Mouse (Mus musculus): ENCODE data around the gene Ston1. TPM values are rescaled to one million over a fixed set of nuclear protein-coding genes. Genes with fewer than 3 reads are reported as not detected.

Ston1 gene
- polyA plus RNA-seq, 1 experiment from 2014 or later, result 0.77 TPM

- WGBS (ENCODE audit: insufficient replicate concordance), result 44% methylated on average over 3 of the region's 3 CpGs
Measured at GRCm38 (mm10) chr17:88563611-88564010, 33.9 kb upstream of the Ston1 start.

GRCm38 (mm10) chr17:88569807-88570540 is 27.5 kb upstream of the Ston1 start:
- no peak overlapping the region for H3K9ac ChIP-seq
- H3K4me2 ChIP-seq, result no peak overlapping the region
- no peaks in the 10 kb centered on the region for H3K27me3 ChIP-seq
- no peaks in the 10 kb centered on the region for H3K9me3 ChIP-seq (replicated peaks)
- 77% methylated on average over 10 of the region's 10 CpGs for WGBS (ENCODE audit: insufficient replicate concordance)
- no peak for ATAC-seq (ENCODE audit: insufficient read depth)
- peaks cover 70% of the 10 kb centered on the region for H3K36me3 ChIP-seq (replicated peaks)
- H3K27ac ChIP-seq (replicated peaks), result no peak overlapping the region
- no peaks in the 10 kb centered on the region for H3K4me1 ChIP-seq (replicated peaks)
- no peak overlapping the region for H3K4me3 ChIP-seq (replicated peaks)

More at GRCm38 (mm10) chr17:88563611-88564010, 33.9 kb upstream of the Ston1 start:
- no peak overlapping the region for H3K9ac ChIP-seq
- H3K27ac ChIP-seq (replicated peaks), result no peak overlapping the region
- H3K27me3 ChIP-seq, result no peaks in the 10 kb centered on the region
- peaks cover 44% of the 10 kb centered on the region for H3K36me3 ChIP-seq (replicated peaks)
- H3K4me1 ChIP-seq (replicated peaks), result peaks cover 3% of the 10 kb centered on the region; the same call in 1 of the 2 replicates
- H3K9me3 ChIP-seq (replicated peaks), result no peaks in the 10 kb centered on the region
- H3K4me3 ChIP-seq (replicated peaks), result no peak overlapping the region
- H3K4me2 ChIP-seq, result no peak overlapping the region
- no peak for ATAC-seq (ENCODE audit: insufficient read depth)

GRCm38 (mm10) chr17:88570784-88571183 is 26.7 kb upstream of the Ston1 start:
- no peaks in the 10 kb centered on the region for H3K27me3 ChIP-seq
- no peak overlapping the region for H3K4me3 ChIP-seq (replicated peaks)
- H3K9me3 ChIP-seq (replicated peaks), result no peaks in the 10 kb centered on the region
- H3K4me2 ChIP-seq, result no peak overlapping the region
- no peaks in the 10 kb centered on the region for H3K4me1 ChIP-seq (replicated peaks)
- WGBS (ENCODE audit: insufficient replicate concordance), result 75% methylated on average over 11 of the region's 11 CpGs
- peaks cover 66% of the 10 kb centered on the region for H3K36me3 ChIP-seq (replicated peaks)
- H3K27ac ChIP-seq (replicated peaks), result no peak overlapping the region
- no peak overlapping the region for H3K9ac ChIP-seq
- ATAC-seq (ENCODE audit: insufficient read depth), result no peak

- H3K4me1 ChIP-seq (replicated peaks), result no peaks in the 10 kb centered on the region
- no peak overlapping the region for H3K9ac ChIP-seq
- no peaks in the 10 kb centered on the region for H3K9me3 ChIP-seq (replicated peaks)
- no peak overlapping the region for H3K4me3 ChIP-seq (replicated peaks)
- no peak overlapping the region for H3K27ac ChIP-seq (replicated peaks)
- no peak overlapping the region for H3K4me2 ChIP-seq
- no peak for ATAC-seq (ENCODE audit: insufficient read depth)
- WGBS (ENCODE audit: insufficient replicate concordance), result 58% methylated on average over 5 of the region's 5 CpGs
- no peaks in the 10 kb centered on the region for H3K27me3 ChIP-seq
- peaks cover 63% of the 10 kb centered on the region for H3K36me3 ChIP-seq (replicated peaks)
Measured at GRCm38 (mm10) chr17:88574811-88575210, 22.7 kb upstream of the Ston1 start.

- H3K9me3 ChIP-seq (replicated peaks), result no peaks in the 10 kb centered on the region
- no peaks in the 10 kb centered on the region for H3K4me1 ChIP-seq (replicated peaks)
- H3K9ac ChIP-seq, result no peak overlapping the region
- no peak overlapping the region for H3K27ac ChIP-seq (replicated peaks)
- peaks cover 58% of the 10 kb centered on the region for H3K36me3 ChIP-seq (replicated peaks)
- no peak overlapping the region for H3K4me3 ChIP-seq (replicated peaks)
- 80% methylated on average over 20 of the region's 20 CpGs for WGBS (ENCODE audit: insufficient replicate concordance)
- ATAC-seq (ENCODE audit: insufficient read depth), result no peak
- no peak overlapping the region for H3K4me2 ChIP-seq
- H3K27me3 ChIP-seq, result no peaks in the 10 kb centered on the region
Measured at GRCm38 (mm10) chr17:88578522-88579242, 18.8 kb upstream of the Ston1 start.

- WGBS (ENCODE audit: insufficient replicate concordance), result 68% methylated on average over 6 of the region's 6 CpGs
- no peak overlapping the region for H3K27ac ChIP-seq (replicated peaks)
- H3K4me3 ChIP-seq (replicated peaks), result no peak overlapping the region
- H3K9me3 ChIP-seq (replicated peaks), result no peaks in the 10 kb centered on the region
- peaks cover 76% of the 10 kb centered on the region for H3K36me3 ChIP-seq (replicated peaks)
- no peak overlapping the region for H3K9ac ChIP-seq
- no peak for ATAC-seq (ENCODE audit: insufficient read depth)
- no peaks in the 10 kb centered on the region for H3K27me3 ChIP-seq
- no peak overlapping the region for H3K4me2 ChIP-seq
- no peaks in the 10 kb centered on the region for H3K4me1 ChIP-seq (replicated peaks)
Measured at GRCm38 (mm10) chr17:88580556-88580955, 16.9 kb upstream of the Ston1 start.

GRCm38 (mm10) chr17:88581511-88582021 is 15.9 kb upstream of the Ston1 start:
- H3K27ac ChIP-seq (replicated peaks), result no peak overlapping the region
- H3K9me3 ChIP-seq (replicated peaks), result no peaks in the 10 kb centered on the region
- peaks cover 75% of the 10 kb centered on the region for H3K36me3 ChIP-seq (replicated peaks)
- no peak for ATAC-seq (ENCODE audit: insufficient read depth)
- no peak overlapping the region for H3K9ac ChIP-seq
- H3K4me1 ChIP-seq (replicated peaks), result no peaks in the 10 kb centered on the region
- no peaks in the 10 kb centered on the region for H3K27me3 ChIP-seq
- WGBS (ENCODE audit: insufficient replicate concordance), result 43% methylated on average over 6 of the region's 6 CpGs
- no peak overlapping the region for H3K4me2 ChIP-seq
- no peak overlapping the region for H3K4me3 ChIP-seq (replicated peaks)

GRCm38 (mm10) chr17:88582999-88583398 is 14.5 kb upstream of the Ston1 start:
- H3K27ac ChIP-seq (replicated peaks), result no peak overlapping the region
- no peaks in the 10 kb centered on the region for H3K27me3 ChIP-seq
- H3K36me3 ChIP-seq (replicated peaks), result peaks cover 60% of the 10 kb centered on the region
- H3K4me3 ChIP-seq (replicated peaks), result no peak overlapping the region
- ATAC-seq (ENCODE audit: insufficient read depth), result no peak
- no peak overlapping the region for H3K4me2 ChIP-seq
- 87% methylated on average over 11 of the region's 11 CpGs for WGBS (ENCODE audit: insufficient replicate concordance)
- no peak overlapping the region for H3K9ac ChIP-seq
- H3K4me1 ChIP-seq (replicated peaks), result no peaks in the 10 kb centered on the region
- no peaks in the 10 kb centered on the region for H3K9me3 ChIP-seq (replicated peaks)

- no peaks in the 10 kb centered on the region for H3K4me1 ChIP-seq (replicated peaks)
- H3K27ac ChIP-seq (replicated peaks), result no peak overlapping the region
- H3K9me3 ChIP-seq (replicated peaks), result no peaks in the 10 kb centered on the region
- H3K9ac ChIP-seq, result no peak overlapping the region
- 72% methylated on average over 8 of the region's 8 CpGs for WGBS (ENCODE audit: insufficient replicate concordance)
- H3K4me2 ChIP-seq, result no peak overlapping the region
- H3K27me3 ChIP-seq, result no peaks in the 10 kb centered on the region
- H3K4me3 ChIP-seq (replicated peaks), result no peak overlapping the region
- ATAC-seq (ENCODE audit: insufficient read depth), result no peak
- H3K36me3 ChIP-seq (replicated peaks), result peaks cover 59% of the 10 kb centered on the region
Measured at GRCm38 (mm10) chr17:88583411-88583810, 14.1 kb upstream of the Ston1 start.

- no peak overlapping the region for H3K4me3 ChIP-seq (replicated peaks)
- H3K9ac ChIP-seq, result no peak overlapping the region
- peaks cover 41% of the 10 kb centered on the region for H3K36me3 ChIP-seq (replicated peaks)
- H3K9me3 ChIP-seq (replicated peaks), result no peaks in the 10 kb centered on the region
- 76% methylated on average over 15 of the region's 15 CpGs for WGBS (ENCODE audit: insufficient replicate concordance)
- H3K27me3 ChIP-seq, result no peaks in the 10 kb centered on the region
- no peaks in the 10 kb centered on the region for H3K4me1 ChIP-seq (replicated peaks)
- ATAC-seq (ENCODE audit: insufficient read depth), result no peak
- no peak overlapping the region for H3K27ac ChIP-seq (replicated peaks)
- H3K4me2 ChIP-seq, result no peak overlapping the region
Measured at GRCm38 (mm10) chr17:88587371-88587770, 10.1 kb upstream of the Ston1 start.

GRCm38 (mm10) chr17:88588228-88588627 is 9.3 kb upstream of the Ston1 start:
- H3K4me3 ChIP-seq (replicated peaks), result no peak overlapping the region
- 72% methylated on average over 8 of the region's 8 CpGs for WGBS (ENCODE audit: insufficient replicate concordance)
- no peak overlapping the region for H3K27ac ChIP-seq (replicated peaks)
- no peaks in the 10 kb centered on the region for H3K27me3 ChIP-seq
- H3K4me2 ChIP-seq, result no peak overlapping the region
- H3K9me3 ChIP-seq (replicated peaks), result no peaks in the 10 kb centered on the region
- no peak for ATAC-seq (ENCODE audit: insufficient read depth)
- no peaks in the 10 kb centered on the region for H3K4me1 ChIP-seq (replicated peaks)
- H3K36me3 ChIP-seq (replicated peaks), result peaks cover 36% of the 10 kb centered on the region
- no peak overlapping the region for H3K9ac ChIP-seq
